Mouse (Mus musculus) testis, postnatal 14 days (tissue): ENCODE measurements around the gene Grik4.

ENCODE experiments used
- DNase-seq: peaks from one replicate; pipeline ENCODE4 v3.0.0; 2021; ENCODE audit warnings: low spot score

Grik4 gene

DNA sequence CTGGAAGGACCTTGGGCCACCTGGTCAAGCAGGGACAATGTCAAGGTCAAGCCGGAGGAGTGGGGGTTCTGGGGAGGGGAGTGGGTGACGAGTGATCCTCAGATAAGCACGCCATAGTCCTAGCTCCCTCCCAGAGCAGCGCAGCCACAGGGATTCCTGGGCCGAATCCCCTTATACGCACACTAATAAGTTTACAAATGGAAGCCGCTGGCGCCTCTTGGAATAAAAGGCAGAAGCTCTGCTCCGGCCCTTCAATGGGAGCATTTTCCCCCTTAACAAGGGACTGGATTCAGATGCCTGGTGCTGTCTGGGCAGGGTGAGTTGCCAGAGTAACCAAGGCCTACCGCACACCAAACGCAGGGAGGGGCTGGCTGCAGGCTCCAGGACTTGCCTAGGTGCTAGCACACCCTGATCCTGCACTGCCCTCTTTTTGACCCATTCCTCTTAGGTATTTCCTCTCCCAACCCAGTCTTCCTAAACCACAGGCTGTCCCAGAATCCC lies 46.2 kb downstream of the Grik4 start:
- no peak for DNase-seq

DNA sequence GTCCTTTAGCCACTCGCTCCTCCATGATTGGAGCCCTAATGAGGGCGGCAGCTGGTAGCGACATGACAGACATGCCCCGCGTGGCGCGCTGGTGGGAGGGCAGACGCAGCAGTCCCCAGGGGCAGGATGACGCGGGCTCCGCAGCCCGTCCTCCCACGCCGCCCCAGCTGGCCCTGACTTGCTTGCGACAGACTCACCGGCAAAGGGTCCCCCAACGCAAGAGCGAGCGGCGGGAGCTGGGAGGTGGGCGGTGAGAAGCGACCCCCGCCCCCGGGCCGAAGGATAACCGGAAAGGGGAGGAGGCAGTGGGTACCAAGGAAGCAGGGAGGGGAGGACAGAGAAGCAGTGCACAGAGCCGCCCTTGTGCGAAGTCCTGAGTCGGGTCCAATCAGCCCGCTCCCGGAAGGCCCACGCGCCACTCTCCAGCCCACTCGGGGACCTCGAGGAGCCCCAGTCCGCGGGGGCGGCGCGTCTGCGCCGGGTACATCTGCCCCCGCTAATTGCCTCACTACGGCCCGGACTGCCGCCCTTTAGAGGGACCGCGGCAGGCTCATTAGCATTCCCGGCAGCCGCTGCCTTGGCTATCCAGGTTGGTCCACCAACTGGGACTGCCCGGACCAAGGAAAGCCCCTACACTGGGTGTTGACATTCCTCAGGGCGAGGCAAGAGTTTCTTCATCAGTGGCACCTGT lies 46.8 kb downstream of the Grik4 start:
- peak; percentile 19 for DNase-seq

DNA sequence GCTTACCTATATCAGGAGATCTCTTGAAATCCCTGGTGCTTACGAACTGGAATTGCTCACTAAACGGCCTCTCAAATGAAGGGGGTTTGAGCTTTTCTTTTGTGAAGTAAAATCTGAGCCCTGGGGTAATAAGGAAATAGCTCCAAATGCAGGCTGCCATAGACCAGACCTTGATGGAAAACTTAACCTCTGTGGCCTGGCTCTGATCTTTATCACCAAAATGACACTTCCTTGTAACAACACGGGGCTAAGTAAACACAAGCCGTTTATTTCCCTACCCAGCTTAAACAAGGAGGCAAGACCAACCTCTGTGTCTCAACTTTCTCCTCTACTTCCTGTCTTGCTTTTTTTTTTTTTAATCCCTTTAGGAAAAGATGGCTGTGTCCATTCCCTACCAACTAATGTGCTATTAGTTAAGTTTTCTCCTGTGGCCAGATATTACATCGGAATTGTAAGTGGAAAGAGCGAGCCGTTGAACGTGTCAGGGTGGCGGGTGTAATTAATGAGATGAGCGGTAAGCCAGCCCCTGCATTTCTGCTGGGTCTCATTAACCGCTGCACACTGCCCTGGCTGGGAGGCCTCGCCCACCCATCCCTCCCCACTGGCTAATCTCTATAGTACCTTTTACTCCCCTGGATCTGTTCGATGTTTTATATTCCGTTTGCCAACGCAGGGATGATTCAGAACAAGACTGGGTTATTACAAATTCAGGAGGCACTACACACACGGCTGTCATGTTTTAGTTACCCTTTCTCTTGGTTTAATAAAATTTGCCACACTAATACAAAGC lies 47.7 kb downstream of the Grik4 start:
- no peak for DNase-seq

DNA sequence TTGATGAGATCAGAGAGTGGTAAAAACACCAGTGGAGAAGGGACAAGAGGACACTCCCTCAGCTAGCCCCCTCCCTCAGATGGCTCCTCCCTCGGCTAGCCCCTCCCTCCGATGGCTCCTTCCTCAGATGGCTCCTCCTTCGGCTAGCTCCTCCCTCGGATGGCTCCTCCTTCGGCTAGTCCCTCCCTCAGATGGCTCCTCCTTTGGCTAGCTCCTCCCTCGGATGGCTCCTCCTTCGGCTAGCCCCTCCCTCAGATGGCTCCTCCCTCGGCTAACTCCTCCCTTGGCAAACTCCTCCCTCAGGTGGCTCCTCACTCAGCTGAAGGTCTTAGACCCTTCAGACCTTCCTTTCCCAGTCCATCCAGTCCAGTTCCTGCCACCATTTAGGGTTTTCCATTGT lies 51.5 kb downstream of the Grik4 start:
- DNase-seq = peak; percentile 48

DNA sequence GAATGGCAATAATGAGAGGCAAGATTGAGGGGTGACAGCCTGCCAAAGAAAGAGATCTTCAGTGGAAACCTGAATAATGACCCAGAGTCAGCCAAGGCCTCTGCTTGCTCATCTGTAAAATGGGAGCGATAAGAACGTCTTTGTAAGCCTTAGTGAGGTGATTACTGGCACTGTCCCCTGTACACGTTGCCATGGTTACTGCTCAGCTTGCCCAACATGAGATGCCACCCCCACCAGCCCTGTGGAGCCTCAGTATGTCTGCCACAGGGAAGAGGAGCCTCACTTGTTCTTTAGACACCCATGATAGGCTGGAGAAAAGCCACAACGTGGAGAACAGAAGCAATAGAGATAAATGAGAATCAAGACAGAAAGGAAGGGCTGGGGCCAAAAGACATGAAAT lies 56.4 kb downstream of the Grik4 start:
- DNase-seq = no peak

DNA sequence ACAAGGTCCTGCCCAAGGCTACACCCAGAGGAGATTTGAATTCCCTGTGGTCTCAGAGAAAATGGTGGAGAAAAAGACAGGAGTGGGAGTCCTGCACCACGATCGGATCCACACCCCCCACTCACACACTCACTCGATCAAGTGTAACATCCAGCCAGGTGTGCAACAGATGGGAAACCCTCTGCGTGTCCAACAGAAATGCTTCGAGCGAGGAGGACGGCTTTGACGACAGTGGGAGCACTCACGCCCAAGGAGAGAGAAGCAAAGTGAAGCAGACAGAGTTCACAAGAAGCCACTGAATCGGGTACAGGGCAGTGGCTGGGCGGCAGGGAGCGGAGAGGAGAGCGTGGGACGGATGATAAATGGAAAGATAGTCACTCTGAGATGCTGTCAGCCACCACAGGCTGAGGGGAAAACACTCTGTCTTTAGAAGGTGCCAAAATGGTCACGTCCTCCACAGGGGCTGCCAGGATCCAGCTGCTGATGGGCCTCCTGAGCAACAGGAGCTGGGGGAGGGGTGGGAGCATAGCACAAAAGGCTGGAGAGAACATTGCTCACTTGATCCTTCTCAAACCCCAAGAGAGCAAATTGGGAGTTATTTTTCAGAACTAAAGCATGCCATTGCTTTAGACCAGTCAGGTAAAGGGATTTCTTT lies 58.1 kb downstream of the Grik4 start:
- no peak for DNase-seq

DNA sequence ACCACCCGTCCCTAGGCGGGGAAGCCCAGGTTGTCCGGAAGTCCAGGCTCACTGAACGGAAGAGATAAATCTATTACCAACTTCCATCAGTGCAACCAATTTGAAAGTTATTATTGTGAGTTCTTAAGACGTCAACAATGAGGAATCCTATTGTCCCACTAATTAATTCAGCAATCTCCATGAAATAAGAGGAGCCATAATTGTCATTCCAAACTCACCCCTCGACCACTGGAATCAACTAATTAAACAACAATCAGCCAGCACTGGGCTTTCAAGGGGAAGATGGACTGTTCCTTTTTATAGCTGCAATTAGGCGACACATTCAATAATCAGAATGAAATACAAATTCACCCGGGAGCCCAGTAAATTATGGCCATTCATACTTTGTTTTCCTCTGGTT lies 58.7 kb downstream of the Grik4 start:
- no peak for DNase-seq

DNA sequence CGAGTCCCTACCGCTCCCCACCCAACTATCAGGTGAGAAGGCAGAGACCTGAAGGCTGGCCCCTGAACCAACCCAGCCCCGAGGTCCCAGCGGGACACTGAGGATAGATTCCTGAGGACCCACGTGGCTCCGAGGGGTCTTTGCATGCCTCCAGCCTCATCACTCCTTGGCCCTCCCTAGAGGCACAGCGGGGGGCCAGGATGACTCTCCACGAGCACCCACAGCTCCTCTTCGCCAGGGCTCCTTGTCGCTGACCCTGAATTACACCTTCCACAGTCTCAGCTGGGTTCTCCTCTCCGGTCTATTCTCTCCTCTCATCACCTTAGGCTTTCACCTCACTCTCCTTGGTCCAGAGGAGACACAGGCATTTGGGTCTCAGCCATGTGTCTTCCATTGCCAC lies 59.2 kb downstream of the Grik4 start:
- no peak for DNase-seq

DNA sequence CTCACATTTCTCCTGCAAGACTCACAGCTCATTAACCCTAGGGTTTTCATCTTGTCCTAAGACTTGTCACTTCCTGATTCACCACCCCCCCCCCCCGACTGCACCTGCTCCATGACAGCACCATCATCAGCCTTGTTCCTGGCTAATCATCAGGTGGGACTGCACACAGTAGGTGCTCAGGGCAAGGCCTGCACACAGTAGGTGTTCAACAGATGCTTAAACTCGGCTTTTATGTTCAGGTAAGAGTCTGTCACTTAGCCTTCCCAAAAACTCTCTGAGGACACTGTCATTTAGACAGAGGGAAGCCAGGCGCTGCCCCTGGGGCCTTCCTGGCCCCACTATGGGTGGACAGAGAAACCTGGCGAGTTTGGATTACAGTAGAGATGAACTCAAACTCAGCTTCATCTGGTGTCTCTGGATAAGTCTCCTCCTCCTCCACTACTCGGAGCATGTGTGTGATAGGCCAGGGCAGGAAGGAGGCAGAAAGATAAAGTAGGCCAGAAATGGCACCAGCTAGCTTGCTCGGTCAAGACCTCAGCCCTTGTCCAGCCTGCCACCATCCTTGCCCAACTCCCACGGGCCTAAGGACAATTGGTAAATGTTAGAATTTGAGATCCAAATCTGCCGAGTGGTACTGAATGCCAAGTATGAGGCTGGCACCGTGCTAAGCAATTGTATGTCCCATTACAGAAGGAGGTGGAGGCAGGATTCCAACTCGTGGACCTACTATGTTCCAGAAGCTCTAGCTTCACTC lies 61.1 kb downstream of the Grik4 start:
- DNase-seq = no peak

DNA sequence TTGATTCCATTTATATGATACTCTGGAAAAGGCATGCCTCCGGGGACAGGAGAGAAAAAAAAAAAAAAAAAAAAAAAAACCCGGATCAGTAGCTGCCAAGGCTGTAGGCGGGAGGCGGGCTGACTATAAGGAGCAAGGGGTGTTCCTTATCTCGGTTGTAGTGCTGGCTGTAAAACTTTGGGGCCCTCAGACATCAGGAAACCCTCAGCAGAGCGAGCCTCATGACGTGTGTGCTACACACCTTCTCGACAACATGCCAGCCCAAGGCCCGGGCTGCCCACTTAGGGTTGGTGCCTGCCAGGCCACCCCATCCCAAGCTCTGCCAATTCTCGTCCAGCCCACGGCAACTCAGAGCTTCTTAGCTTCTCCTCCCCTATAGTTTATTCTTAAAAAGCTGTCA lies 62.0 kb downstream of the Grik4 start:
- DNase-seq = no peak

DNA sequence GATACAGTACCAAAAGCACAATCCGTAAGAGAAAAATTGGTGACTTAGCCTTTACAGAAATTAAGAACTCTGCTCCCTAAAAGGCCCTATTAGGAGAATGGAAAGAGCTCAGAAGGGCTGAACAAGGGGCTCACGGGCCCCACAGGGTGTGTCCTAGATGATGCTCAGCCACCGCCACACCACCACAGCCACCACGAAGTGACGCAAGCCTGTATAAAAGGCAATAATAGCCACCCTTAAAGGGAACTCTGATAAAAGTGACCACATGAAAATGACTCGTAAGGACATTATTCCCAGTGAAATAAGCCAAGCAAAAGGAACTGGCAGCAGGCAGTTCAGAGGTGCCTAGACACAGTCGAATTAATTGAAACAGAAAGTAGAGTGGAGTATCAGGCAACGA lies 63.3 kb downstream of the Grik4 start:
- no peak for DNase-seq

DNA sequence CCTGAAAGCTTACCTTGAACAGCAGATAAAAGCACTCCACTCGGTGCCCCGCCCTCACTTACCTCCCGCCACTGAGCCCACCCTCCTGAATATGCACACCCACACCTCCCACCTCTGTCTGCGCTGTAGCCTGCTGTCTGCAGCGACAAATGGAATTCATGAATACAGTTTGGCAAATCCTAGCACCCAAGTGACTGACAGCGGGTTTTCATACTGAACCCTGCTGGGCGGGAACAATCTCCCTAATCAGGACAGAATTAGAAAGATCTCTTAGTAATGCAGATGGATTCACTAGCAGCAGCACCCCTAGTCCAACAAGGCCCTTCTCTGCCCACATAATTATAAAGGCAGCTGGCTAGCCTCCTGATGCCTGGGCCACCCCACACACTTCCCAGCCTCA lies 65.9 kb downstream of the Grik4 start:
- DNase-seq = no peak

DNA sequence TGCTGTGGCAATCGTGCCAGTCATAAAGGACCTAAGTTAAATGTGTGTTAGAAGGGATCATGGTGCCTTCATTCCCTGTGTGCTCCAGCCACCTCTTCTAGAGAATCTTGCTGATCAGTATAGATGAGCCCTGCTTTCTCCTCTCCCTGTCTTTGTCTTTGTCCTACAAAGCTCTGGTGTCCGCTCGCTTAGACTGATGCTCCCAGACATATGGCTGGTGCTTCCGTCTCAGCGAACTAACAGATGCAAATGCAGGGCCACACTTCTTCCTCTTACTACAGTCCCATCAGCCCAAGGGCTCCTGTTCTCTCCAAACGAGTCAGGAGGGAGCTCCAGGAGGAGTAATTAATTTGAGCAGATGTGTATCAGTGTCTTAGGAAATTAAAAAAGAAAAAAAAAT lies 71.4 kb downstream of the Grik4 start:
- DNase-seq = no peak

DNA sequence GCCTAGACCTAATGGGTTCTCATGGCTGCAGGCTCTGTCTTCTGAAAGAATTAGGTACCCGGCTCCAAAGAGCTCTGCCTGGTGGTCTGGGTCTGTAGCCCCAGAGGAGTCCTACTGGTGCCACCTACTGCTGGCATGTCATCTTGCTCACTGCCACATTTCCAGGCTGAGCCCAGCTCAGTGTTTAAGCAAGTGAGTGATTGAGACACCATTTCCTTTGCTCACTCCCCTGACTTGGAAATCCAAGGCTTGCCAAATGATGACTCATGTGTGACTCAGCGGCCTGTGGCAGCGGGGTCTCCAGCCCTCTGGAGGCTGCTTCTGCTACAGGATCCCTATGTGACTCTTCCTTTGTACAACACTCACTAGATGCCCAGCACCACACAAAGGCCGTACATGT lies 72.6 kb downstream of the Grik4 start:
- no peak for DNase-seq

DNA sequence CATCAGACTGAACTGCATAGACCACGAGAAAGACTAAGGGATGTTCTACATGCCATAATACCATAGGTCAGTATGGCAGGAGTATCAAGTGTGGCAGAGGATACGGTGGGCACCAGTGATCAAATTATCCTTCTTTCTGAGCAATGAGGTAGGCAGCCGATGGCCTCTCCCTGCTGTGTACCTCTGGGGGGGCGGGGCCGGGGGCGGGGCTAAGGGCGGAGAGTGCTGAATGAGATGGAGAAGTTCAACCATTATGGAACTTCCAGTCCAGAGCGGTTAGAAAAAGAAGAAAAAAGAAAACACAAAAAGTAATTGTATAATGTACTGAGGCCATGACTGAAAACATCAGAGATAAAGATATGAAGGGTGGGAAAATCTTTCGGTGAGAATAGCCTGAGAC lies 74.0 kb downstream of the Grik4 start:
- DNase-seq = no peak

DNA sequence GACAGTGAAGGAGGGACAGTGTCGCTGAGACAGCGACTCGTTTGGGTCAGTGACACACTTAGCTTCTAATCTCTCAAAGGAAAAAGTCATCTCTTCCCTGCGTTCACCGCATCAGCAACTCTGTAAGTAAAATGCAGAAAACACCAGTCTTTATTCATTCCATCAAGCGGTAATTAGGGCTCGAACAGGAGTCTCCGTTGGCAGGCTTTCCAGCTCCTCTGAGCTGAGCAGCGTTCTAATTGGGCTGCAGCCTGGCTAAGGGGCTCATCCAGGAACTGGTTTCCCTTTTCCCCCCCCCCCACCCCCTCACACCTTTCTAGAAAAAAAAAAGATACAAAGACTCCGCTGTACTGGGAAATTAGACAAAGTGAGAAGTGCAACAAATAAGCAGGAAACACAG lies 75.8 kb downstream of the Grik4 start:
- DNase-seq = no peak

DNA sequence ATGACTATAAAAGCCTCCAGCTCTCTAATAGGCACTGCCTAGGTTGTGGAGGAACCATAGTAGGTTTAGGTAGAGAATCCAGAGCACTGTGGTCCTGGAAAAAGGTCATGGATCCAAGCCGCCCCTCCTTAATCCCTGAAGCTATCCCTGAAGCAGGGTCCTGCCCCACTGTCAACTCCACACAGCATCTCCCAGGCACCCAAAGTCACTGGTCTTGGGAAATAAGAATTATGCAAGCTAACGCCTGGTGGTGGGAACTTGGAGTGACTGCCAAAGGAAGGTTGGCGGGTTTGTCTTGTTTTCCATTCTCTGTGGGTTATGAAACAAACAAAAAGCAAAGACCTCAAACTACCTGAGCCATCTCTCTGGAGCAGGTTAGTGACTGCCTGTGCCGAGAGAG lies 77.6 kb downstream of the Grik4 start:
- DNase-seq = no peak

DNA sequence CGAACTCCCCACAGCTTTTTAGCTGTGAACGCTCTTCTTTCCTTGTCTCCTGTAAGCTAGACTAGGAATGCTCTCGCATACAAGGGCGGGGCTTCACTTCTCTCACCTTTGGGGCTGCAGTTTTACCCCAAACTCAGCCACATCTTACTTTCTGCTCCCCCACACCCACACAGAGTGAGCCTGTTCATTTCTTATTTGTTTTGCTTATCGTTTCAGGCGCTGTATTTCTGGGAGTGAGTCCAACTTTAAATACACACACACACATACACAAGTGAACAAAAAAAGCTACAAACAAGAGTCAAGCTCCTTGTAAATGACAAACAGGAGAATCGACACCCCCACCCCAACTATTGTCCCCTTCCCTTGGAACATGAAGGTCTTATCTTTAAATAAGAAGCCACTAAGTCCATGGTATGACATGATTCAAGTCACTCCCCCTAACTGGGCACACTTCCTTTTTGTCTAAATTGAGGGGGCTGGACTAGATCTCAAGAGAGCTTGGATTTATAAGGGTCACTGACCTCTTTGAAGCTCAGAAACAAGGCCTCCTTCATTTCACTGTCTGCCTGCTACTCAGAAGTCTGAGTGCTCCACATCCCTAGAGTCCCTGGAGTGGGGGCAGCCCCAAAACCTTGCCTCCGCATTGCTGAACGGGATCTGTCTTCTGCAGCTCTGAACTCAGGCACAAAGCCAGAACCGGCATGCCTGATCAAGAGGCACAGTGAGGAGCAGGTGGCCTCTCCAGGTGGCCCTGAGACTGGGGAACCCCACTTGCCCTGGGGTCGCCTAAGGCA lies 79.1 kb downstream of the Grik4 start:
- no peak for DNase-seq

DNA sequence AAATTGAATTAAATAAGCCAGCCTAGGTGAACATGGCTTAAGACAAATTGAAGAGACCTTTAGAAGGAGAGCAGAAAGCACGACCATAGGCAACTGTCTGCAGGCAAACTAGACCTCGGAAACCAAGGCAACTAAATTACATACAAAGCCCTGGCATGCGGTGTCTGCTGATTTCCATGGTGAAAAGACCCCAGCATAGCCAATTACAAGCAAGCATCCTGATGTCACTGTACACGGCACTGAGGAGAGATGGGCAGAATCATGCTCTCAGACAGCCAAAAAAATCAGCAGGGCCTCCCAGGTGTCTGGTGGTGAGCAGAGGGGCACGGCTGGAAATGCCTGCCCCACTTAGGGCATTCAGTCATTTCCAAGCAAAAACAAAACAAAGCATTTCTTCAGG lies 80.9 kb downstream of the Grik4 start:
- no peak for DNase-seq

DNA sequence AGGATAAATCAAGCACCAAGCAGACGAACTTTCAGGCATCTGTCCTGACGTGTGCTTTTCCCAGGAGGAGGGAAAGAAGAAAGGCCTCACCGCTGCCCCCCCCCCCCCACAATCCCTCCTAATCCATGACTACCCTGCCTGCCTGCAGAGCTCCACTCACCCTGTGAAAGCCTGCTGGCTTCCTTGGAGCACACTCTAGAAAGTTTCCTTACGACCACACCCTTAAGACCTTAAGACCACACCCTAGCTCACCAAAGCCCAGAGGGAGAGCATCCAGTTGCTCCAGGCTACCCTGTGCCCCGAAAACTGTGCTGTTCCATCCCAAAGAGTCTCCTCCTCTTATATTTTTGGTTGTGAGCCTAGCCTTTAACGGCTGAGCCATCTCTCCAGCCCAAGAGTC lies 82.6 kb downstream of the Grik4 start:
- DNase-seq = no peak

DNA sequence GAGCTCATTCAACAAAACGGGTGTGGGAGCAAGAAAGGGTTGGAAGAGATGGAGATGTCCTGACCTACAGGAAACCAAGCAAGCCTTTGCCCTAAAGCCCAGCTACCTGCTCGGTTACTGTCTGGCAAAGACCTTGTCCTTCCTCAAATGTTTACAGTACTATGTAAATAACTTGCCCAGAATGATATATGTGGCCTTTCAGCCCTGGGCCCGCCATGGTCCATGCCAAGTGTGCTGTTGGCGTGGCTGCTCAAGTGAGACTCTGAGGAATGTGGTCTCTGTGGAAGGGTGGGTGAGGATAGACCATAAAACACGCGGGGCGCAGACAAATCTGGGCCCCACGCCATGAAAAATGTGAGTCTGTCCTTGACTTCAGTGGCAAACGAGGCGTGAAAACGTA lies 83.1 kb downstream of the Grik4 start:
- DNase-seq = no peak
